Mouse (Mus musculus): ENCODE measurements around the gene Phox2a.

The Phox2a gene

DNA sequence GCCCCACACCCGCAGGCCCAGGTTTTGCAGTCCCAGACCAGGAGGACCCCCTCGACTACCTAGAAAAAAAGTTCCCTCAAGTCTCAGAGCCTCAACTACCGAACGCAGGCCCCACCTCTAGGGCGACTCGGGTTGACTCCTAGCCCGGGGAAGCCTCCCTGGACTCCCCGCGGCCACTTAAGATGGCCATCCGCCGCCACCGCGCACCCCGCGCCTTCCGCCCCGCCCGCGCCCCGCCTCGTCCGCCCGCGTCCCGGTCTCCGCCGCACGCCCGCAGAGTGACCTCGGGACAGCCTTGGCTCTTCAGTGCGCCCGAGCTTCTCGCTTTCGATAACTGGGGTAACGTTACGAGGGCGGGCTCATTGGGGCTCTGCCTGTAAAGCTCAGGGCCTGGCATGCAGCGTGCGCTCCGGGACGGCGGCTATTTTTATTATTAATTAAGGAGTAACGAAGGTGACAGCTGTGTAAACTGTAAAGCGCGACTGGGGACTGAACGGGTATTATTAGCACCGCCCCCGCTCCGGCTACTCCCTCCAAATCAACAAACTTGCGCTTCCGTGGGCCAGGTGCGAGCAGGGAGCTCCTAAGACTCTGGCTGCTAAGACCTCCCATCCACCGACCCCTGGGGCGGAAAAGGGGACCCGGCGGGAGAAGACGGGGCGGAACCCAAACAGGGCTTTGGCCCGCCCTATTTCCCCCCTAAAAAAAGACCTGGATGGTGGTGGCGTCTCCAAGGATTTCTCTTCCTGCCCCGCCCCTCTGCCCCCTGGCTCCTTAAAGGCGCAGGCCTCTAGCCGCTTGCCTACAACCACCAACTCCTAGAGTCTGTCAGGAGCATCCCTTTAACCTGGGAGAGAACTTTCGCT is 19.7 kb downstream of the Phox2a start, which contains the start of gene Inppl1:
Gene Inppl1 (minus strand): TSS at position 624 of the 866 bp plus-strand sequence.
- DNase-seq (ENCODE audit: low read depth, low spot score) = peak; percentile 99

DNA sequence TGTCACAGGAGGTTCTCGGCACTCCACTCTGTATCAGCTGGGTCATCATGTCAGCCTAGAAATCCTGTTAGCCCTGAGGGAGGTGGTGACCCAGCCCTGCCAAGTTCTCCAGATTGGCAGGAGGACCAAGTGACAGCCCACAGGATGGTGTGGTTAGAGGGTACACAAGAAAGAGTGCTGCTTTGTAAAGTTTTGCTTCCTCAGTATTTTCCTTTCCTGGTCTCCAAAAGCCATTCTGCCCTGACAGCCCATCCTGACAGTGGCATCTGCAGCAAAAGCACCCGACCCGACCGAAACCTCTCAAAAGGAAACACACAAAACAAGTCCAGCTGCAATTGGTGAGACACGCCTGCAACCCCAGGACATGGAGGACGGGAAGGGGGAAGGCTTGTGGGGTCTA is 26.1 kb downstream of the Phox2a start:
- DNase-seq (ENCODE audit: low read depth, low spot score) = no peak

DNA sequence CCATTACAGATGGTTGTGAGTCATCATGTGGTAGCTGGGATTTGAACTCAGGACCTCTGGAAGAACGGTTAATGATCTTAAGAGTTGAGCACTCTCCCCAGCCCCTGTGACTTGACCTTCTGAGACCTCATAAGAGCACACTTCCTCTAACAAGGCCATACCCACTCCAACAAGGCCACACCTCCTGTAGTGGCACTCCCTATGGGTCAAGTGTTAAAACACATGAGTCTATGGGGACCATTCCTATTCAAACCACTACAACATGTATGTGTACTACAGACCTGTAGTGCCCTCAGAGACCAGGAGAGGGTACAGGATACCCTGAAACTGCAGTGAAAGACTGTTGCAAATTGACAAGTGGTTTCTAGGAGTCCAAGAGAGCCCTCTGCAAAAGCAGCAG is 29.8 kb downstream of the Phox2a start:
- peak; percentile 61 for DNase-seq (ENCODE audit: low read depth, low spot score)

DNA sequence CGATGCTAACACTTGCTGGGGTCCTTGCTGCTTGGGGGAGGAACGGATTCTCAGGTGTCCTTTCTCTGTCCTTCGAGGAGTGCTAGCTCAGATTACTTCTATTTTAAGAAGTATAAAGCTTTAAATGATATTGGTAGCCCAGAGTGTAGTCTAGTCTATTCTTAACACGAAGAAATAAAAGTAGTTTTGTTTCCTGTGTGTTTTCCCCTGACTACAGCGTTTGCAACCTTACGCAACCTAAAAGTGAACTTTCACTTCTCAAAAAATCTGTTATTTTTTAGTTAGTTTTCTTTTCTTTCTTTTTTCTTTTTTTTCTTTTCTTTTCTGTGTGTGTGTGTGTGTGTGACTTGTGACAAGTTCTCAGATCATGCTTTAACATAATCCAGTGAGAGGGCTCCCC is 33.6 kb downstream of the Phox2a start:
- DNase-seq (ENCODE audit: low read depth, low spot score) = no peak

DNA sequence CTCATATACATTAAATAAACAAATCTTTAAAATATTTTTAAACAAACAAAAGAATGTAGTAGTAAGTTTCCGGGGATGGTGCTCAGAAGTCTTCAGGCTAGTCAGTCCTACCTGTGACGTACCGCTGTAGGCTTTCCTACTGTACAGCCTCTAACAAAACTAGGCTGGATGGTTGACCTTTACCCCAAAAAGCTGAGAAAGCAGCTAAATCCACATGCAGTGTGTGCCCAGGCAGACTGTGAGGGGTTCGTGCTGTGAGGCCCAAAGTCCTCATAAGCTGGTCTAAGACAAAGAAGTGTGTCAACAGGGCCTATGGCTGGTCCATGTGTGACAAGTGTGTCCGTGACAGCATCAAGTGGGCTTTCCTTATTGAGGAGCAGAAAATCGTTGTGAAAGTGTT is 34.7 kb downstream of the Phox2a start:
- DNase-seq (ENCODE audit: low read depth, low spot score) = no peak

DNA sequence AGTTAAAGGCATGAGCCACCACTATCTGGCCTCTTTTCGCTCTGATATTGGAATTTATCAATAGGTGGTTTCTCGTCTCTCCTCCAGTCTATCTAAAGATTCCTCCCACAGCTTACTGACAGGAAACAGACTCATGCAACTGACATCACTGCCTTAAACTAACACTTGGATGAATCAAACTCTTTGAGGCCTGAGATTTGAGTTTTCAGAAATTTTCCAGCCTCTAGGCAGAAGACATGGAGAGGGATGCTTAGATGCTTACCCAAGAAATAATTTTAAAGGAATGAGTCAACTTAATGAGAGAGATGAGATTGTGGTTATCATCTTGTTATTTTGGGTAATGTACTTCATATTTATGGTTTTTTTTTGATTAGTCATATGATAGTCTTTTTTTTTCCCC is 35.7 kb downstream of the Phox2a start:
- no peak for DNase-seq (ENCODE audit: low read depth, low spot score)

DNA sequence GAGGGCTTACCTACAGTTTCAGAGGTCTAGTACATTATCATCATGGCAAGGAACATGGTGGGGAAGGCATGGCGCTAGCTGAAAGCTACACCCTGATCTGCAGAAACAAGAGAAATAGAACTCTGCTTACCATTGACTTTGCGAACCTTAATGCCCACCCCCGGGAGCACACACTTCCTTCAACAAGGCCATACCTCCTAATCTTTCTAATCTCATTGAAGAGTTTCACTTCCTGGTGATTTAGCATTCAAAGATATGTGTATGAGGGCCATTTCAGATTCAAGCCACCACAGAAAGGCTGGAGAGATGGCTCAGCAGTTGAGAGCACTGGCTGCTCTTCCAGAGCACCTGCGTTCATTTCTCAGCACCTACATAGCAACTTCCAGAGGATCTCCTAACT is 39.0 kb downstream of the Phox2a start, which contains the start of gene Folr2:
Gene Folr2 (minus strand): TSS at position 101 of the 400 bp plus-strand sequence.
- DNase-seq (ENCODE audit: low read depth, low spot score) = no peak

DNA sequence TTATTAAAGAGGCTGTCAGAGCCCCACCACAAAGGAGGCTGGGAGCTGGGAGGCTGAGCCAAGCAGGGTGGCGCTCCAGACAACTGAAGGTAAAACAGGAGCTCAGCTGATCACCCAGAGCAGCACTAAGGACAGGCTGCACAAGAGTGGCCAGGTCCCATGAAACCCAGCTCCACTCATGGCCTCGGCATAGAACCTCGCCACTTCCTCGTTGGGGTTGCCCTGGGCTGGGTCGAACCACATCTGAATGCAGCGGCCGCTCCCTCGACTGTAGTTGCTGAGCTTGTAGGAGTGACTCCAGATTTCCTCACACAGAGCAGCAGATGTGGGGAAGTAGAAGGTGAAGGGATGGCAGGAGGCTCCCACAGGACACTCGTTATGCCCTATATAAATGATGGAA is 40.2 kb downstream of the Phox2a start:
- DNase-seq (ENCODE audit: low read depth, low spot score) = no peak

DNA sequence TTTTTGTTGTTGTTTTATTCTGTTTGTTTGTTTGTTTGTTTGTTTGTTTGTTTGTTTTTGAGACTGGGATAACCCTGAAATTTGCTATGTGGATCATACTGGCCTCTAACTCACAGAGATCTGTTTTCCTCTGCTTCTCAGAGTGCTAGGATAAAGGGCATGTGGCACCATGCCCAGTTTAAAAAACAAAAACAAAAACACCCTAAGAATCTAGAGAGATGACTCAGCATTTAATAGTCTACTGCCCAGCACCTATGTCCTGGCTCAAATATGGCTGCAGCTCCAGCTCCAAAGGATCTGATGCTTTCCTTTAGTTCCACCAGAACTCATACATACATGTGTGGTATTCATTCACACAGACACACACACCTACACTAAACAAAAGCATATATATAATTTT is 42.9 kb downstream of the Phox2a start:
- DNase-seq (ENCODE audit: low read depth, low spot score) = no peak

DNA sequence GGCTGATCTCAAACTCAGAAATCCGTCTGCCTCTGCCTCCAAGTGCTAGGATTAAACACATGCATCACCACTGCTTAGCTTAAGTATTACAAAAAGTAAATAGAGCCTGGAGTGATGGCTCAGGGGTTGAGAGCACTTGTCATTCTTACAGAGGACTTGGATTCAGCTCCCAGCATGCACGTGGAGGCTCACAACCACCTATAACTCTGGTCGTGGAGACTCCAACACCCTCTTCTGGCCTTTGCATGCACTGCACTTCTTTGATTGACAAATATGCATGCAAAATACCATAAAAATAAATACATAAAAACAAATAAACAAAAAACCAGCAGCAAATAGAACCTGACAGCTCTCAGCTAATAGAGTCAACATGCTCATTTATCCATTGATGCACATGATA is 44.2 kb downstream of the Phox2a start:
- peak; percentile 70 for DNase-seq (ENCODE audit: low read depth, low spot score)

DNA sequence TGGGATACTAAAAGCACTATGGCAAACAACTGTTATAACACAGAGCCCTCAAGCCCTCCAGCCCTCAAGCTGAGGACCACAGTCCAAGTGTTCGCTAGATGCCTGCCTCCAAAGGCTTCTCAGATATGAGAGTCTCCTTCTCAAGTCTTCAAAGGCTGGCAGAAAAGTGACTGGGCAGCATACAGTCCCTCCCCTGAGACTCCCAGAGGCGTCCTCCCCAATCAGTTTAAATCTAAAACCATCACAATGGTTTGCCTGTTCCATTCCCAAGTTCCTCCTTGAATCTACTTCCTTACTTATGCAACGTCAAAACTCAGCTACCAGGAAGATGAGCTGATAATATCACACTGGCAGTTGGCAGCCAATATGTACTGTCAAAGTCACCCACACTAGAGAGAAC is 45.3 kb downstream of the Phox2a start, which contains the start of gene Anapc15:
Gene Anapc15 (plus strand): TSS at position 301 of the 400 bp plus-strand sequence.
- DNase-seq (ENCODE audit: low read depth, low spot score) = no peak

DNA sequence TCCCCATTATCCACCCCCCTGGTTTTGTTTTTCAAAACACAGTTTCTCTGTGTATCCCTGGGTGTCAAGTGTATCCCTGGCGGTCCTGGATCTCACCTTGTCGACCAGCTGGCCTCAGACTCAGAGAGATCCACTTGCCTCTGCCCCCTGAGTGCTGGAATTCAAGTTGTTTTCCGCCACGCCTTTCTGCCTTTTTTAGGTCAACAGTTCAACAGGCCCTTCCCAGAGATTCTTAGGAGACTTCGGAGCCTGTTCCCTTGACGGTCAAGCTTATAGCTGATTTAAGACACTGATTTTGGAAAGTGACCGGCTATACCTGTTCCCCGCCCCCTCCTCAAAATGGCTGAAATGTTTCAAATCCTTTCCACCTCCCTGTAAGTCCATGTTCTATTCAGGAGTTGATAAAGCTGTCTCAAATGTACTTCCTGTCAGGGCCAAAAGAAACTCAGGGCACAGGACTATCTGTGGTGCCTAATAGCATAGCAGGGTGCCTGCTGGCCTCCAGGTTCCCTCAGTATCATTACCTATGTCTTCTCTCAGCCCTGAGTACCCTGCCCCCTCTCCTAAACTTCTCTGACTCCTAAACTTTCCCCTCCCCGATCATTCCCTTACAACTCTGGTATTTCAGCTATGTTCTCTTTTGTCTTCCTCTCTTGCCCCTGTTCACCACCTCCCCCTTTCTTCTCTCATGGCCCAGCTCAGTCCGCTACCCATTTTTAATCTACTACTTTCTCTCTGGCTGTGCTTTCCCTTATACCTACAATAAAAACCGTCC is 48.6 kb downstream of the Phox2a start:
- DNase-seq (ENCODE audit: low read depth, low spot score) = peak; percentile 97

DNA sequence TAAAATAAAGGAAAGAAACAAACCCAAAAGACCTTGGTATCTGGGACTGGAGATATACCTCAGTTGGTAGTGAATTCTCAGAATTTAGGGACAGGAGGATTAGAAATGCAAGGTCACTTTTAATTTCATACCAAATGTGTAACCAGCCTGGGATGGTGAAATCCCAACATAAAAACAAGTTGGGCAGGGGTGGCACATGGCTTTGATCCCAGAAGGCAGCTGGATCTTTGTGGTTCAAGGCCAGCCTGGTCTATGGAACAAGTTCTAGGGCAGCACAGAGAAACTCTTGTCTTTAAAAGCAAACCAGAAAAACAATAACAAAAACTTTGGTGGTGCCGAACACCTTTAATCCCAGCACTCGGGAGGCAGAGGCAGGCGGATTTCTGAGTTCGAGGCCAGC is 49.4 kb downstream of the Phox2a start:
- no peak for DNase-seq (ENCODE audit: low read depth, low spot score)

DNA sequence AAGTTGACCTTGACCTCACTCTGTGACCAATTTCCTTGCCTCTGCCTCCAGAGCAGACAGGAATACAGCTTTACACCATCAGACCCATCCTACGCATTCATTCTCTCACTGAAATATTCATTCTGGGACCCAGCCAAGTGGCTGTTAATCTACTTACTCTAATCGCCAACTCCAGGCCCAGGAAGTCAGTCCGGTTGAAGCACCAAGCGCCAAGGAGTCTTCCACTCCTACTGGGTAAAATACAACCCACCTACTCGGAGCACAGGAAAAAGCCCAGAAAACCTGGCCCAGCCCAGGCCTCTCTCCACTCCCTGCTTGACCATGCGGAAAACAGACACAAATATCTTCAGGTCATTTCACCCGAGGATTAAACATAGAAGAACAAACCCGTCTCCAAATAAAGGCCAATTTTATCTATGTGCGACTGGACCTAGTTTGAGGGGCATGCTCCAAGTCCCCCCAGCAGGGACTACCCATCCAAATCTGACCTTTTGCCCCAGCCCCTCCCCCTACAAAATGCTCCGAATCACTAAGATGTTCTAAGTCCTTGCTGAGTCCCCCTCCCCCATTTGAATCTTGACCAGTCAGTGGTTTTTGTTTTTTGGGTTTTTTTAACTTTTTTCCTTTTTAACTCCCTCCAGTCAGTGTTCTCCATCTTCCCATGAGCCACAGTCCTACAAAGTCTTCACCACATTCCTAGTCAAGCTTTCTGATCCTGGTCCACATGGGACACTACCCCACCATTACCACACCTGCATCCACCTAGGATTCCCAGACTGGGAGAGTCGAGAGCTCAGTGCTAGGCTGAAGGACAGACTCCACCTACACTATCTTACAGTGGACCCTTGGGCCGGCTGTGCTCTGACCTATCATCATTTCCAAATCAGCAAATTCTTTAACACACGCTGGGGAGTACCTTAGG is 50.4 kb downstream of the Phox2a start:
- peak; percentile 87 for DNase-seq (ENCODE audit: low read depth, low spot score)

DNA sequence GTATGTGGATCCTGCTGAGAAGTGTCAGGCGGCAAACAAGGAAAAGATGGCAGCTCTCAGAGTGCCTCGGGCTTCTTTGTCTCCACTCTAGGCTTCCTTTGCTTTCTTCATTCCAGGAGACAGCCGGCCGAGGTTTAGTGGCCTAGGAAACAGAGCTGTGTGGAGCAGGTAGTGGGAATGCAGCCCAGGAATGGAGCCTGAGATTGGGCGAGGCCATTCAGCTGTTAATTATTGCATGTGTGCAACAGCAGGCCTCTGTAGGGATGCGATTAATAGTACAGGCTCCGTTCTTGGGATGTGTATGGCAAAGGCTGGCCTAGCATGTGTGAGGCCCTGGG is 51.0 kb downstream of the Phox2a start:
- DNase-seq (ENCODE audit: low read depth, low spot score) = peak; percentile 95

DNA sequence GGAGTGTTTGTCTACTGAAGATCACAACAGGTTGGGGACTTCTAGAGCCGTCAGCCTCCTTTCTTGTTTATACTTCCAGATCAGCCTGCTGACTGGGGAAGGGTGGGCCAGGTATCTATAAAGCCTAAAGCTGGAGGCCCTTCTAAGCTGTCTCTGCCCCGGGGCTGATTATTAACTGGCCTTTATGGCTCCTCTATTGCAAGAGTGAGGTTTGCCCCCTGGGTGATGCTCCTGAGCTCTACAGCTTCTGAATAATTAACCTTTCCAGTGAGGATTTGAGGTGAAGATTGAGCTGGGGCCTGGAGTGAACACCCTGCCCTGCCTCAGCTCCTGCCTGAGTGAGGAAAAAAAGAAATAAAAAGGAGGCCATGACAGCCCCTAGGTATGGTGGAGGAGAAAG is 52.5 kb downstream of the Phox2a start, which contains the start of gene Folr1:
Gene Folr1 (minus strand): TSS at position 160 of the 400 bp plus-strand sequence.
- DNase-seq (ENCODE audit: low read depth, low spot score) = no peak

DNA sequence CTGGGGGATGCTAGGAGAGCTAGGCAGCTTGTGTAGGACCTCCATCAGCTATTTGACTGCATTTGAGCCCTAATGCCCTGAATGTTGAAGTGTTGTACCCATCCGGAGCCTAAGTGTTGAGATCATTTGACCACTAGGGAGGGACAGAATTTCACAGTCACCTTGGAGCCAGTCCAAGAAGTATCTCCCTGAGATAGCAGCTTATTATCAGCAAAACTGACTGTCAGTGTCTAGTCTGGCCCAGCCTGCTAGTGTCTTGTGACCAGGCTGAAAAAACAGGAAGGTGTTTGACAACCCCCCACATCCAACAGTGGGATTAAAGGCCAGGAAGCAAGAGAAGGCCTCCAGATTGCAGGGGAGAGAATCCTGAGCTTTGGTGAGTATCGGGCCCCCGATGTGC is 53.2 kb downstream of the Phox2a start:
- DNase-seq (ENCODE audit: low read depth, low spot score) = no peak

Measured in R1 (cell line).